Mouse (Mus musculus) MEL (cell line): Measurements from ENCODE around the gene Galnt14.

ENCODE experiments used
- CTCF ChIP-seq, 3 experiments: IDR thresholded peaks in 2 of 3; conservative IDR thresholded peaks in 1 of 3; 2 replicates each; pipeline ENCODE4 v1.5.1; 2011 to 2012; ENCODE audit warnings: low read length in 3 of 3, low read depth in 2 of 3, mild to moderate bottlenecking in 2 of 3, improper control_type of control experiment in 1 of 3, inconsistent platforms in 1 of 3, mixed read lengths in 1 of 3, moderate library complexity in 1 of 3; ENCODE audit not compliant: control insufficient read depth in 1 of 3, insufficient read depth in 1 of 3, poor library complexity in 1 of 3, severe bottlenecking in 1 of 3
- EP300 ChIP-seq, 2 experiments: IDR thresholded peaks; 2 replicates each; pipeline ENCODE4 v1.6.1; 2011; ENCODE audit warnings: improper control_type of control experiment in 2 of 2, low read length in 2 of 2, low read depth in 1 of 2, mild to moderate bottlenecking in 1 of 2
- KAT2A ChIP-seq: conservative IDR thresholded peaks from 2 replicates; pipeline ENCODE4 v1.6.1; 2012; ENCODE audit warnings: low read depth, low read length, improper control_type of control experiment, inconsistent platforms
- MAX ChIP-seq: IDR thresholded peaks from 2 replicates; pipeline ENCODE4 v1.6.1; 2011; ENCODE audit warnings: low read length, improper control_type of control experiment
- MEF2A ChIP-seq: IDR thresholded peaks from 2 replicates; pipeline ENCODE4 v1.6.1; 2014; ENCODE audit warnings: low read depth, mild to moderate bottlenecking, inconsistent platforms, low read length, improper control_type of control experiment; ENCODE audit not compliant: poor library complexity, insufficient replicate concordance, severe bottlenecking; ENCODE audit errors: extremely low read depth
- NELFE ChIP-seq: IDR thresholded peaks from 2 replicates; pipeline ENCODE4 v1.6.1; 2011; ENCODE audit warnings: low read depth, low read length, improper control_type of control experiment
- POLR2A ChIP-seq, 2 experiments: IDR thresholded peaks; 2 replicates each; pipeline ENCODE4 v1.6.1; 2011 to 2012; ENCODE audit warnings: low read length in 2 of 2, mild to moderate bottlenecking in 2 of 2, control low read depth in 1 of 2, improper control_type of control experiment in 1 of 2, low read depth in 1 of 2, moderate library complexity in 1 of 2; ENCODE audit not compliant: control insufficient read depth in 1 of 2, insufficient read depth in 1 of 2, poor library complexity in 1 of 2
- RAD21 ChIP-seq: IDR thresholded peaks from 2 replicates; pipeline ENCODE4 v1.6.1; 2011; ENCODE audit warnings: mild to moderate bottlenecking, low read depth, low read length, improper control_type of control experiment
- TBP ChIP-seq: IDR thresholded peaks from 2 replicates; pipeline ENCODE4 v1.8.0; 2011; ENCODE audit warnings: low read depth, low read length, improper control_type of control experiment

DNA sequence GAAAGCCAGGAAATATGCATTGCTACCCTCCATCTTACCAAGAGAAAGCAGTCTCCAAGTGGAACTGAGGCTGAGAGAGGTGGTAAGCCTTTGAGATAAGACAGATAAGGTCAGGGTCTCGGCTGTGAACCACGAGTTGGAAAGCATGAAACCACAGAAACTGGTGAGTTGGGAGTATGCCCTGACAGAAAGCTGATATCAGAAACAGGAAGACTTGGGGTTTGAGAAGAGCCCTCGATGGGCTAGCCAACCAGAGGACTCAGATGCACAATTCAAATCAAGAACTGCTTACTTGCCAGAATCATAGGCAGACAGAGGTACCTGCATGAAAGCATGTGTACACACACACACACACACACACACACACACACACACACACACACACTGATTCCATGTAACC is 47.0 kb downstream of the Galnt14 start:
- TF ChIP-seq RAD21 (no peak), MAX (no peak), CTCF (IDR thresholded peaks at IDR 0.05 in 2 of 3, conservative IDR thresholded peaks at IDR 0.05 in 1 of 3; ENCODE audit: control insufficient read depth in 1 of 3, insufficient read depth in 1 of 3, low read depth in 2 of 3, low read length in 3 of 3, poor library complexity in 1 of 3, severe bottlenecking in 1 of 3) (no peak), TBP (no peak), EP300 (IDR thresholded peaks at IDR 0.05; ENCODE audit: low read depth in 1 of 2, low read length in 2 of 2) (no peak), POLR2A (IDR thresholded peaks at IDR 0.05; ENCODE audit: control insufficient read depth in 1 of 2, insufficient read depth in 1 of 2, low read depth in 1 of 2, low read length in 2 of 2, poor library complexity in 1 of 2) (no peak), MEF2A (no peak), NELFE (no peak), KAT2A (no peak)
